Mouse (Mus musculus) C2C12 (cell line): ENCODE data around the gene Gm49353.

Experiments
- CTCF ChIP-seq: IDR thresholded peaks from one replicate; pipeline ENCODE4 v1.5.1; 2011; ENCODE audit not compliant: control insufficient read depth, insufficient read depth, insufficient read length
- FOSL1 ChIP-seq: IDR thresholded peaks from one replicate; pipeline ENCODE4 v1.8.0; 2011; ENCODE audit warnings: mild to moderate bottlenecking, low read length; ENCODE audit not compliant: poor library complexity, insufficient read depth, severe bottlenecking
- MYOD1 ChIP-seq: IDR thresholded peaks from one replicate; pipeline ENCODE4 v1.6.1; 2011; ENCODE audit warnings: low read depth; ENCODE audit not compliant: control insufficient read depth, insufficient read length
- USF1 ChIP-seq: IDR thresholded peaks from one replicate; pipeline ENCODE4 v1.6.1; 2011; ENCODE audit warnings: low read depth, mild to moderate bottlenecking, control low read depth, moderate library complexity

- no peak for TF ChIP-seq CTCF
- no peak for TF ChIP-seq MYOD1
- no peak for TF ChIP-seq FOSL1
- TF ChIP-seq USF1 = no peak
These were observed 18.5 kb upstream of the Gm49353 start for GRCm38 (mm10) chr10:29180210-29180609.
